ENCODE assay signal across 27 mouse cellular contexts in genomic region chr2:164850061-164850460, GRCm38 (mm10). TPM values are rescaled to one million over a fixed set of nuclear protein-coding genes. Genes with fewer than 3 reads are reported as not detected.
DNase-seq lines count a peak whose midpoint lies in the region; ATAC-seq and TF ChIP-seq lines count a peak whose summit lies in the region.
"Had no signal": no experiment of that assay in that cellular context is flagged by ENCODE, and none has a peak within 500 bp of the region (broad histone marks: within the 10 kb centered on the region; RNA-seq: fewer than 3 reads in every experiment).

No protein-coding gene starts in this region.

- peak; percentile 83 for DNase-seq in CD4-positive helper T cell, adult 2 months (ENCODE audit: low read depth, low spot score)
- DNase-seq in T-cell, adult 2 months (ENCODE audit: low spot score) = peak; percentile 65
- peak; percentile 72 for DNase-seq in naive thymus-derived CD4-positive, alpha-beta T cell, adult 2 months (ENCODE audit: low read depth)
- peak; percentile 37 to 43 for DNase-seq in thymus, postnatal 10 days (ENCODE audit: low spot score in 2 of 2)
- DNase-seq in layer of hippocampus, adult 2 months (ENCODE audit: low spot score in 2 of 2) = no peak
- no peak for DNase-seq in left cerebral cortex, adult 8-10 months (ENCODE audit: low spot score in 2 of 2)
- no peak for DNase-seq in heart, postnatal 25 days (ENCODE audit: low spot score)
- DNase-seq: adrenal gland, adult 8-10 months; cerebellum, adult 18-20 months; cerebellum, postnatal 14 days; gastrocnemius, postnatal 10 days; heart, adult 11 months; kidney, adult 9 months; kidney, postnatal 14 days; layer of hippocampus, postnatal 36 days; liver, embryonic 13.5 days; lung, adult 2 months; lung, postnatal 14 days had no signal

- no peak overlapping the region for H3K4me3 ChIP-seq in layer of hippocampus, adult 2 months
- H3K4me3 ChIP-seq: embryonic facial prominence, embryonic 12.5 days; erythroblast, embryonic 14.5 days; forebrain, embryonic 12.5 days; limb, embryonic 13.5 days; liver, embryonic 13.5 days; midbrain, embryonic 12.5 days; neural tube, embryonic 12.5 days had no signal

- no peak for ATAC-seq in erythroblast, adult 5-6 weeks (replicated peaks; ENCODE audit: low FRiP score, poor library complexity, severe bottlenecking)

- no peak overlapping the region for H3K27ac ChIP-seq in layer of hippocampus, adult 2 months
- H3K27ac ChIP-seq: embryonic facial prominence, embryonic 12.5 days; forebrain, embryonic 12.5 days; limb, embryonic 13.5 days; liver, embryonic 13.5 days; midbrain, embryonic 12.5 days; neural tube, embryonic 12.5 days had no signal

- intact Hi-C loops in heart, postnatal 25 days (cut with DNase I) = no loop called here

- TF ChIP-seq CTCF in layer of hippocampus, adult 2 months (conservative IDR thresholded peaks at IDR 0.05) = no peak

RNA-seq across cellular contexts. Expression of gene Pltp, which starts 7.5 kb away (rescaled TPM):
- 10 to 100 TPM; 67.4 to 86.9 TPM for total RNA-seq in layer of hippocampus, adult 2 months (2021)
- total RNA-seq in left cerebral cortex, adult 8-10 months (2022) = 100 to 1,000 TPM; 103 to 113 (median 109) TPM
- 0.58 and 0.84 TPM in 2 replicates for total RNA-seq in erythroblast, adult 5-6 weeks (2015; ENCODE audit: low replicate concordance)
- total RNA-seq in erythroblast, adult 5-6 weeks (2017; ENCODE audit: low replicate concordance) = 1.8 and 3.3 TPM in 2 replicates
- total RNA-seq in heart, postnatal 25 days (2021) = 10 to 100 TPM; 35.9 to 37.5 TPM

RNA-seq across cellular contexts. Expression of gene Neurl2, which starts 16.8 kb away (rescaled TPM):
- total RNA-seq in layer of hippocampus, adult 2 months (2021) = 1 to 10 TPM; 2.8 to 3.6 TPM
- total RNA-seq in left cerebral cortex, adult 8-10 months (2022) = 1 to 10 TPM; 4.5 to 7.1 (median 5.5) TPM
- total RNA-seq in erythroblast, adult 5-6 weeks (2015; ENCODE audit: low replicate concordance) = not detected in 2 replicates
- total RNA-seq in erythroblast, adult 5-6 weeks (2017; ENCODE audit: low replicate concordance) = 1.4 TPM in 1 of 2 replicates, not detected in the other
- 10 to 100 TPM; 39.9 to 44.6 TPM for total RNA-seq in heart, postnatal 25 days (2021)

RNA-seq across cellular contexts. Expression of gene Ctsa, which starts 17.4 kb away (rescaled TPM):
- total RNA-seq in layer of hippocampus, adult 2 months (2021) = 100 to 1,000 TPM; 103 to 108 TPM
- total RNA-seq in left cerebral cortex, adult 8-10 months (2022) = 100 to 1,000 TPM; 112 to 182 (median 135) TPM
- 26.8 and 36.1 TPM in 2 replicates for total RNA-seq in erythroblast, adult 5-6 weeks (2015; ENCODE audit: low replicate concordance)
- 33.5 and 39.9 TPM in 2 replicates for total RNA-seq in erythroblast, adult 5-6 weeks (2017; ENCODE audit: low replicate concordance)
- 100 to 1,000 TPM in 1 of 2 experiments, 10 to 100 TPM in 1; 90.9 to 108 TPM for total RNA-seq in heart, postnatal 25 days (2021)

RNA-seq across cellular contexts. Expression of gene Spata25, which starts 21.7 kb away (rescaled TPM):
- total RNA-seq in layer of hippocampus, adult 2 months (2021) = under 1 TPM; 0.47 to 0.79 TPM
- 1 to 10 TPM in 2 of 4 experiments, not detected in 2; 1.0 to 1.4 TPM for total RNA-seq in left cerebral cortex, adult 8-10 months (2022)
- not detected in 2 replicates for total RNA-seq in erythroblast, adult 5-6 weeks (2015; ENCODE audit: low replicate concordance)
- not detected in 2 replicates for total RNA-seq in erythroblast, adult 5-6 weeks (2017; ENCODE audit: low replicate concordance)
- under 1 TPM; 0.42 to 0.64 TPM for total RNA-seq in heart, postnatal 25 days (2021)
- total RNA-seq: layer of hippocampus, postnatal 36 days; left cerebral cortex, postnatal 14 days; megakaryocyte, adult 5-6 weeks had no signal

RNA-seq across cellular contexts. Expression of gene Zswim1, which starts 27.6 kb away (rescaled TPM):
- 10 to 100 TPM; 23.6 to 25.2 TPM for total RNA-seq in layer of hippocampus, adult 2 months (2021)
- 10 to 100 TPM; 20.3 to 25.7 (median 23.9) TPM for total RNA-seq in left cerebral cortex, adult 8-10 months (2022)
- 1.5 and 2.1 TPM in 2 replicates for total RNA-seq in erythroblast, adult 5-6 weeks (2015; ENCODE audit: low replicate concordance)
- total RNA-seq in erythroblast, adult 5-6 weeks (2017; ENCODE audit: low replicate concordance) = 0.60 and 1.1 TPM in 2 replicates
- 1 to 10 TPM; 3.6 to 4.5 TPM for total RNA-seq in heart, postnatal 25 days (2021)

Comparison
In these comparisons a context has a peak if more than half of its experiments do, and no peak if none do; other contexts are left out.
1. DNase-seq: peak in CD4-positive helper T cell, adult 2 months (single experiment), T-cell, adult 2 months (single experiment), naive thymus-derived CD4-positive, alpha-beta T cell, adult 2 months (single experiment) and thymus, postnatal 10 days (2 of 2); none in layer of hippocampus, adult 2 months (0 of 2), left cerebral cortex, adult 8-10 months (0 of 2) and heart, postnatal 25 days (single experiment).
2. RNA of gene Pltp, which starts 7.5 kb away (total RNA-seq): 103 to 113 TPM in left cerebral cortex, adult 8-10 months, 67.4 to 86.9 TPM in layer of hippocampus, adult 2 months and 35.9 to 37.5 TPM in heart, postnatal 25 days; 0.58 to 3.3 TPM in erythroblast, adult 5-6 weeks; every median in the first group is over 4 times any median in the second.
3. RNA of gene Neurl2, which starts 16.8 kb away (total RNA-seq): 39.9 to 44.6 TPM in heart, postnatal 25 days; 4.5 to 7.1 TPM in left cerebral cortex, adult 8-10 months, 2.8 to 3.6 TPM in layer of hippocampus, adult 2 months and 1.4 TPM in erythroblast, adult 5-6 weeks; every median in the first group is over 4 times any median in the second.